ENCODE assay signal across 7 mouse cellular contexts in the genomic region with DNA sequence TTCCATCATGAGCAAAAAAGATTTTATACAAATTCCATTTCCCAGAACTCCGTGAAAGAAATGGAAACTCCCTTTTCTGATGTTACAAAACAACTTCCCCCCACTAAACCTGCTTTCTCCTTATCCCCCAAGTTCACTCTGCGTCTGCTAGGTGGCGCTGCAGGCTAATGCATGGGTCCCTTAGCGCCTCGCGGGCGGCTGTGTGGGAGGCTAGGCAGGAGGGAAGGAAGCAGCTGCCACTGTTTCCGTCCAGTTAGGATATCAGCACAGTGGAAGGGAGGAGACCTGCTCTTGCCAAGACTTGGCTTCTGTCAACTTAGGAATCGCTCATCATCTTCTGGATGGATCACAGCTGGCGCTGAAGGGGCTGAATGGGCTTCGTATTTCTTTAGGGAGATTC. TPM values are rescaled to one million over a fixed set of nuclear protein-coding genes. Genes with fewer than 3 reads are reported as not detected.
DNase-seq lines count a peak whose midpoint lies in the region; ATAC-seq and TF ChIP-seq lines count a peak whose summit lies in the region.

No protein-coding gene starts in this region.

- H3K36me3 ChIP-seq in embryonic facial prominence, embryonic 13.5 days = no peaks in the 10 kb centered on the region
- no peaks in the 10 kb centered on the region for H3K36me3 ChIP-seq in limb, embryonic 13.5 days
- no peaks in the 10 kb centered on the region for H3K36me3 ChIP-seq in midbrain, embryonic 16.5 days (ENCODE audit: control insufficient read depth, insufficient read depth, low read length)
- no peaks in the 10 kb centered on the region for H3K36me3 ChIP-seq in spleen, adult 2 months (ENCODE audit: control insufficient read depth, insufficient read depth, low read length)

- peak; percentile 92 for TF ChIP-seq CTCF in spleen, adult 2 months (IDR thresholded peaks at IDR 0.05; ENCODE audit: extremely low read depth, insufficient read depth, insufficient read length, insufficient replicate concordance)

- H3K4me2 ChIP-seq in embryonic facial prominence, embryonic 13.5 days = peak overlapping the region; percentile 49
- peak overlapping the region; percentile 51 for H3K4me2 ChIP-seq in limb, embryonic 13.5 days (replicated peaks)
- H3K4me2 ChIP-seq in midbrain, embryonic 16.5 days (ENCODE audit: low read length) = peak overlapping the region; percentile 46

- no peaks in the 10 kb centered on the region for H3K9me3 ChIP-seq in embryonic facial prominence, embryonic 13.5 days
- H3K9me3 ChIP-seq in limb, embryonic 13.5 days = no peaks in the 10 kb centered on the region
- no peaks in the 10 kb centered on the region for H3K9me3 ChIP-seq in midbrain, embryonic 16.5 days (replicated peaks; ENCODE audit: control insufficient read depth, low read length, poor library complexity, severe bottlenecking)

- no peak for ATAC-seq in embryonic facial prominence, embryonic 13.5 days (ENCODE audit: insufficient number of reproducible peaks, insufficient read depth, low FRiP score, low TSS enrichment, low read depth)
- peak; percentile 91 for ATAC-seq in limb, embryonic 13.5 days (ENCODE audit: low FRiP score, low read depth)
- peak; percentile 97 for ATAC-seq in midbrain, embryonic 16.5 days

- TF ChIP-seq POLR2A in spleen, adult 2 months (IDR thresholded peaks at IDR 0.05; ENCODE audit: low read depth, low read length) = no peak

- peak overlapping the region; percentile 40; the same call in 1 of the 2 replicates for H3K9ac ChIP-seq in embryonic facial prominence, embryonic 13.5 days
- no peak overlapping the region for H3K9ac ChIP-seq in limb, embryonic 13.5 days
- peak overlapping the region; percentile 31; the same call in 1 of the 2 replicates for H3K9ac ChIP-seq in midbrain, embryonic 16.5 days (ENCODE audit: low read depth, low read length)

- peaks cover 6% of the 10 kb centered on the region for H3K4me1 ChIP-seq in embryonic facial prominence, embryonic 13.5 days
- H3K4me1 ChIP-seq in limb, embryonic 13.5 days = peaks cover 13% of the 10 kb centered on the region
- H3K4me1 ChIP-seq in midbrain, embryonic 16.5 days (ENCODE audit: control insufficient read depth, insufficient read depth, low read length) = peaks cover 2% of the 10 kb centered on the region; the same call in 1 of the 2 replicates
- H3K4me1 ChIP-seq in spleen, adult 2 months (ENCODE audit: control insufficient read depth, insufficient read depth, insufficient read length) = no peaks in the 10 kb centered on the region

- whole genome bisulfite sequencing in embryonic facial prominence, embryonic 13.5 days = 2% methylated on average over 11 of the region's 11 CpGs
- 5% methylated on average over 11 of the region's 11 CpGs for WGBS in limb, embryonic 13.5 days
- WGBS in midbrain, embryonic 16.5 days = 4% methylated on average over 11 of the region's 11 CpGs
- WGBS in spleen, adult 2 months = 5% methylated on average over 11 of the region's 11 CpGs

- peak overlapping the region; percentile 19; the same call in 1 of the 2 replicates for H3K4me3 ChIP-seq in embryonic facial prominence, embryonic 13.5 days
- no peak overlapping the region for H3K4me3 ChIP-seq in limb, embryonic 13.5 days
- no peak overlapping the region for H3K4me3 ChIP-seq in midbrain, embryonic 16.5 days (ENCODE audit: low read depth, low read length)
- no peak overlapping the region for H3K4me3 ChIP-seq in spleen, adult 2 months (ENCODE audit: extremely low read depth, insufficient read depth, insufficient read length)

- peaks cover 16% of the 10 kb centered on the region for H3K27me3 ChIP-seq in embryonic facial prominence, embryonic 13.5 days
- H3K27me3 ChIP-seq in limb, embryonic 13.5 days = 0 out of 2 replicates have a peak, but pooled peaks cover 5% of the 10 kb centered on the region
- no peaks in the 10 kb centered on the region for H3K27me3 ChIP-seq in midbrain, embryonic 16.5 days (ENCODE audit: control insufficient read depth, insufficient read depth, low read depth, low read length)
- H3K27me3 ChIP-seq in spleen, adult 2 months (ENCODE audit: control insufficient read depth, insufficient read depth, low read length) = 0 out of 2 replicates have a peak, but pooled peaks cover 2% of the 10 kb centered on the region

- no peak overlapping the region for H3K27ac ChIP-seq in embryonic facial prominence, embryonic 13.5 days
- no peak overlapping the region for H3K27ac ChIP-seq in limb, embryonic 13.5 days
- H3K27ac ChIP-seq in midbrain, embryonic 16.5 days (ENCODE audit: low read length) = no peak overlapping the region
- no peak overlapping the region for H3K27ac ChIP-seq in spleen, adult 2 months (ENCODE audit: insufficient read depth, low read length)

- peak; percentile 89 for DNase-seq in adrenal gland, postnatal 25 days
- DNase-seq in heart, adult 9 months (ENCODE audit: low spot score in 2 of 2) = peak; percentile 90 to 93
- peak; percentile 88 for DNase-seq in kidney, adult 9 months
- peak; percentile 18 to 69 for DNase-seq in spleen, adult 2 months (ENCODE audit: low read depth in 1 of 2, low spot score in 2 of 2)

RNA-seq across cellular contexts. Expression of gene Osmr, which starts 34.9 kb away (rescaled TPM):
- total RNA-seq in adrenal gland, postnatal 25 days (2021) = 5.6 and 5.8 TPM in 2 replicates
- 0.53 and 0.65 TPM in 2 replicates for polyA plus RNA-seq in embryonic facial prominence, embryonic 13.5 days (2015; fragmentation: Nextera tagmentation; extraction: Ambion mirVana)
- polyA plus RNA-seq in limb, embryonic 13.5 days (2015; fragmentation: Nextera tagmentation; extraction: Ambion mirVana) = 0.64 and 0.70 TPM in 2 replicates
- 2.1 and 2.6 TPM in 2 replicates for polyA plus RNA-seq in midbrain, embryonic 16.5 days (2015; fragmentation: Nextera tagmentation; extraction: Ambion mirVana)
- 3.1 and 3.6 TPM in 2 replicates for polyA plus RNA-seq in spleen, adult 2 months (2012; rRNA removed)
